Mouse (Mus musculus) lung, postnatal 14 days (tissue): ENCODE measurements around the gene BC049352.

ENCODE experiments used
- DNase-seq: peaks from one replicate; pipeline ENCODE4 v3.0.0; 2021

Gene BC049352

GRCm38 (mm10) chr9:45195468-45195867 lies 13.7 kb downstream of the BC049352 start:
- no peak for DNase-seq

DNA sequence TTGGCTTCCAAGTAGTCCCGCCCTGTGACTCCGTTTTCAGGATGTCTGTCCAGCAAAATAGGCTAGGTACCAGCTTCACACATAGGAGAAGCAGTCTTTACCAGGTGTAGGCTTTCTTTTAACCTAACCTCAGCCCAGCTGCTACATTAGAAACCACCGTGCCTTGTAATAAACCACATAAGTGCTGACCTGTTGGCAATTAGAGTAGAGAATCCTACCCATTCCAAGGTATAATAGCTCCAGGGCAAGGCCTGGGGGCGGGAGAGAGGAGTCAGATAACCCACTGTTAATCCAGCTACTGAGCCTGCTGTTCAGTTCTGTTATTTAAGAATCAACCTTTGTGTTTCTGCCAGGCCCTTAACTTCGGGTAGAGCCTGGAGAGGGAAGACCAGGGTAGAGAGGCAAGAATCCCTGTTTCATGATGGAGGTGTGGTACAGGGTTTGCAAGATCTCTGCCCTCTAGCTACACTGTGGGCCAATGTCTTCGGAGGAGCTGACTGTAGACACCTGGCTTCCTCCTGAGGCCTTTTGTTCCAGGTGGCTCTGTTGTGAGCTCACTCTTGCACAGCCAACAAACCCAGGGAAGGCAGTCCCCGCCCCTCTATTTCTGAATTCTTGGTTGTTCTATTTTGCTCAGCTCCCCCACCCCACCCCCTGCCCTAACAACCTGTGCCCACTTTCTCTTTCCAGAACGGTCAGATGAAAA lies 14.5 kb downstream of the BC049352 start:
- no peak for DNase-seq

- DNase-seq = no peak
Observed at GRCm38 (mm10) chr9:45197549-45197948, 15.7 kb downstream of the BC049352 start.

GRCm38 (mm10) chr9:45201319-45201947 lies 19.6 kb downstream of the BC049352 start:
- peak; percentile 54 for DNase-seq

GRCm38 (mm10) chr9:45202021-45202798 lies 20.4 kb downstream of the BC049352 start:
- no peak for DNase-seq

DNA sequence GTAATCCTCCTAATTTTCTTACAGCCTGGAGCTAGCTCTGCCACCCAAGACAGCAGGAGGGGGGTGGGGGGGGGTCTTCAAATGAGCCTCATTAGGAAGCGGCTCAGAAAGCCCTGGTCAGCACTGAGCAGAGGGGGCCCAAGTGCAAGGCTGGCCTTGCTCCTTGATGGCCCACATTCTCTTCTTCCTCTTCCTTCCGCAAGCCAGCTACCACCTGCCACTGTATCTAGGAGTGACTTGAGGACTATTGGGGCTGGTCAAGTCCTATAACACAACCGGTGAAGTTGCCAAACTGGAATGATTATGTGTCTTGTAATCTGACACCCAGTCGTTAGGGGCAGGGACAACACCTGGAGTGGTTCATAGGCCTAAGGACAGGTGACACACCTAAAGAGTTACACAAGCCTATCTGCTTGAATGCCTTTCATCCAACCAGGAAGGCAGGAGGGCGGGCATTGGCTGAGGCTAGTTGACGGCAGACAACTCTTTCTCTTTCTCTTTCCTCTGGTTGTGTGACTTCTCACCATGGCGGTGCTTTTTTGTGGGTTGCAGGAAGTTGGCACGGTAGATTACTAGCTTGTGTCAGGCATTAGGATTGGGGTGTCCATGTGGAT lies 22.1 kb downstream of the BC049352 start, which contains the start of gene Tmprss4:
TSS of gene Tmprss4 (minus strand) at position 296 of the 614 bp plus-strand sequence.
- peak; percentile 35 for DNase-seq

DNA sequence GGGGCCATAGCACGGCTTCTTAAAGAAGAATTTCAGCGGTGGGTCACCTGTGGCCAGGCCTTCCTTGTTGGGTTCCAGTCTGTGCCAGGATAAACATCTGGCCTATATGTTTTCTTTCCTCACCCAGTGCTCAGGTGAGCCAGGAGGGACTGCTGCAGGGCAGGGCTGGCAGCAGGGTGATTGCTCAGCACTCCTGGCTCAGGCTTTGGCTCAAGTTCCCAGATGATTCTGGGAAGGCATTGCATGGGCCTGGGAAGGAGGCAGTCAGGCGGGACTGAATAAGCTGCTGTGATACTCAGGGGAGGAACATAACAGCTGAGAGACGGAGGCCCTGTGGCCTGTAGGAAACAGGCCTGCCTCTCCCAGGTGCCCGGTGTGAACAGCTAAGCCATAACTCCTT lies 23.3 kb downstream of the BC049352 start:
- no peak for DNase-seq

GRCm38 (mm10) chr9:45206121-45206520 lies 24.3 kb downstream of the BC049352 start:
- DNase-seq = no peak

DNA sequence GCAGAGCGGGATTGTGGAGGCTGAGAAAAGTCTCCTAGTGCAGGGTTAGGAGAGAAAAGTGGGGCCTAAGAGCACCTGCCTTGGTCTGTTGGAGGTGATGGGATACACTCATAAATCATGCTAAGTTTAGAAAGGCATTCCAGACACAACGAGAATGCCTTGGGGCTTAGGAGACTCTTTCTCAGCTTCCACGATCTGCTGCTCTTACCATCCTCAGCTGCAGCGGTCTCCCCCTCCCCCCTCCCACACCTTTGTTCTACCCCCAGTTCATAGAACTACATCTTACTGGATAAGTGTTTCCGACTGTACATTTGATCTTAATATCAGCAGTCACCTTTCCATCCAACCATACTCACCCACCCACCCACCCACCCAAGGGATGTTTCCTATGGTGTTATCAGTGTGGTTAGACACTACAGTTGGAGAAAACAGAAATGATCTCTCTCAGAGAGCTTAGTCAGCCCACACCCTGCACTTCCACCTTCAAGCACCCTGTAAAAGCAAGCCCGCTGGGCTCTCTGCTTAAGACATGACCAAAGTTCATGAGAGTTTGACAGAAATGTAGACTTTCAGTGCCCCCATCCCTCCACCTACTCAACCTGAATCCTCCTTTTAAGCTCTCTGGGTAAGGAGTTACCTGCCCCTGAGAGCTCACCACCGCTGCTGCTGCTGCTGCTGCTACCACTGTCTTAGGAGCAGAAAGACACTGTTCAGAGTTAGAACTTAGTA lies 25.4 kb downstream of the BC049352 start:
- no peak for DNase-seq

GRCm38 (mm10) chr9:45212001-45212400 lies 30.2 kb downstream of the BC049352 start:
- DNase-seq = no peak

DNA sequence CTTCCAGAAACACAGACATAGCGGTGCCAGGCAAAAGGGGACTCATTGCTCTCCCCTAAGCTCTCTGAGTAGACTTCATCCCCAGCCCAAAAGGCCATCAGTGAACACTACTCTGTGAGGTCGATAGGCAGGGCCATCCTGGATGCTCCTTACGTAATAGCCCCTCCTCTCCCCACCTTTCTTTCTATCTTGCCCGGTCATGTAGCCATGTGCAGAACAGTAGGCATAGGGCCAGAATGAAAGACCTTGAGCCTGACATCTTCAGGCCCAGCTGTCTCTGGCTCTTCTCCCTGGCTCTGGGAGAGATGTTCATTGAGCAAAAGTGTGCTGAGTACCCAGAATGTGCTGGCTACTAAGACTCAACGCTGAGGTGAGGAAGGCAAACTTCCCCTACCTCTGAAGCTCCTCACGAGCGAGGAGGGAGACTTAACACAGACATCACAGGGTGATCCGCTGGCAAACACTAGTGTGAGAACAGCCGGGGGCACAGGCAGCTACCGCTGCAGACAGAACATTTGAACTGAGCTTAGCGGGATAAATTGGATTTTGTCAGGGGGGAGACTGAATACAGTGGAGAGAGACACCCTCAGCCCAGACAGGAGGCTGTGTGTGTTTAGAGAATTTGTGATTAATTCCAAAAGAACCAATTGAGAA lies 33.8 kb downstream of the BC049352 start:
- no peak for DNase-seq

DNA sequence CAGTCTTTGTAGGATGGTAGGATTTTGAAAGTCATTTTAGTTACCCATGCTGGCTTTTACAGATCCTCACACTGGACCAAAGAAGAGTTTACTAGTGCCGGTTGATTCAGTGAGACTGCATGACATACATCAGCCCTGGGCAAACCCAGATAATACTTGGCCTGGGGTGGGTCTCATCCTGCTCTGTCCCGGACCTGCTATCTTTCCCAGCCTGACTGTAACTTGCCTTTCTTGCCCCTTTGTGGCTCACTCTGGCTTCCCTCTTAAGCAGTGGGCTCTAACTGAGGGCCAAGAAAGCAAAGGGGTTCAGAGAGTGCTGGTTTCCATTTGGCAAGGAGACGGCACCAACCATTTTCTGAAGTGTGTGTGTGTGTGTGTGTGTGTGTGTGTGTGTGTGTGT lies 37.8 kb downstream of the BC049352 start:
- no peak for DNase-seq

GRCm38 (mm10) chr9:45221567-45221966 lies 39.8 kb downstream of the BC049352 start:
- DNase-seq = peak; percentile 97

GRCm38 (mm10) chr9:45229359-45229758 lies 47.6 kb downstream of the BC049352 start:
- no peak for DNase-seq

- no peak for DNase-seq
Observed at GRCm38 (mm10) chr9:45235668-45236227, 53.9 kb downstream of the BC049352 start.

DNA sequence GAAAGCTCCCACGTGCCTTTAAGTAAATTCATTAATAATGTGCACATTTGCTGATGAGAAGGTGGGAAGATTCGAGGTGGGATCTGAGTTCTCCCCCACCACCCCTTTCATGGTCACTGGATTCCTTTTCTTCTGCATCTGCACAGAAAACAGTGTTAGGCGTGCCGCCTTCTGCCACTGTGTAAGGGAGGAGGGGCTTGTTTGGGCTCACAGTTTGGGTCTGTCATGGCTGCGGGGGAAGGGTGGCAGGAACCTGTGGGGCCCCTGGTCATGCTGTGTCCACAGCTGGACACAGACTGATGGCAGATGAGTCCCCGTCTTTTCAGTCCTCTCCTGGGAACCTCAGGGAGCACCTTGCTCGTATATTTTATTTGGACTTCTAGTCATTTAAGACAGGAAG lies 54.9 kb downstream of the BC049352 start:
- DNase-seq = no peak

DNA sequence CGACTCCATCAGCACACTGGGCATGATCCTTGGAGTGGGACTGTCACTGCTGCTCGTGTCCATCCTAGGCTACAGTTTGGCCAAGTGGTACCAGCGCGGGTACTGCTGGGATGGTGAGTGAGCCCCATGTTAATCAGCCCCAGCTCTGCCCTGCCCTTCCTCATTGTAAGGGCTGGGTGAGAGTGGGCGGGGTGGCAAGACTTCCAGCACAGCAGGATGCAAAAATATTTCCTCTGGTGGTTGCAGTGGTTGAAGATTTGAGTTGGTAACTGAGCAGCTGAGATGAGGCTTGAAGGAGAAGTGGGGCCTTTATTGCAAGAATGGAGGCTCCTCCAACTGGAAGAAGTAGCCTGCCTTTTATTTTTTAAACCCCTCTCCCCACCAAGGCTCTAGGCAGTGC lies 59.6 kb downstream of the BC049352 start:
- DNase-seq = peak; percentile 21

- no peak for DNase-seq
Observed at GRCm38 (mm10) chr9:45245432-45245831, 63.6 kb downstream of the BC049352 start.

- DNase-seq = peak; percentile 18
Observed at GRCm38 (mm10) chr9:45246060-45246459, 64.3 kb downstream of the BC049352 start.

DNA sequence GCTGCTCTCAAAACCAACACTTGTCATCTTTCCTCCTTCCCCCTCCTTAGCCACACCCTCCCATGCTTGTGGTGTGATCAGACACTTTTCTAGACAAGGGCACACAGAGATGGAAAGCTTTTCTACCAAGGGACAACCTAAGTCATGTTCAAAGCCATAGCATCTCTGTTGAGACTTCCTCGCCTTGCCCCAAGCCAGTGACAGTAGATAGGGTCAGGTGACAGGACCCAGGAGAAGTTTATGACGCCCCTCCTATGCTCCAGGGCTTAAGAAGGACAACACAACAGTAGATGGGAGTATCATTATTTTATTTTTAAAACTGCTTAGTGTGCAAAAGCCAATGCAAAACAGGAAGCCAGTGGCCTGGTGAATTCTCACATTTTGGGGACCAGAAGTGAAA lies 65.7 kb downstream of the BC049352 start:
- no peak for DNase-seq

DNA sequence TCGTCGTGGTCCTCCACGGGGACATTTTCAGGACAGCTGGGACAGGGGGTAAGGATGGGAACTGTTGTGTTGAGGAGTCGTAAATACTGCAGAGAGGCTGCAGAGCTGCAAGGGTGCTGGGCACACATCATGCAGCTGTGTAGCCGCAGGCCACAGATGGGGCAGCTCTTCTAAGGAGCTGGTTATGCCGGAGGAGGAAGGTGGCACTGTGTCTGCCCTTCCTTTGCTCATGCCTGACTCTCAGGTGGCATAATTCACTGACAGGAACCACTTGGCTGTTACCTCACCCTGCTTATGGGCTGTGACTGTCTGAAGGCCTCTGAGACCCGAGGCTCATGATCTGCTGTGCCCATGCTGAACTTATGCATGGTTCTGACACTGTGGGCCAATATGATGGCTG lies 68.5 kb downstream of the BC049352 start:
- DNase-seq = no peak

DNA sequence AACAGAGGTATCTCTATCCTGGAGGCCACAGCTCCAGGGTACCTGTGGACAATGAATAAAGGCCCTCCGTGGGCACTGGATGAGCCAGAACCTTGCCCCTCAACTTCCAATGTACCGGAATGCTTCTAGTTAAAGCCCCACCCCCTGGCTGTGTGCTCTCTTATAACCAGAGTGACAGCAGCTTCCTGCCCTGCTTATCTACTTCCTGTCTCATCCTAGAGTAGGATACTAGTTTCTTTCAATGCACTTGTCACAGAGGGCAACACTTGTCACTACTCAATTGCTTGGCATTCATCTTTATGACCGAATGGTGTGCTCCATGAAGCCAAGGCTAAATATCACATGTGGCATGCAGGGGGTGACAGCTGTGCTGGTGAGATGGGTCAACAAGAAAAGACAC lies 69.5 kb downstream of the BC049352 start:
- DNase-seq = no peak
